Mouse (Mus musculus) cerebellum, adult 2 months (tissue): ENCODE data around the gene Gbe1.

Experiments
- CTCF ChIP-seq: fragments of 200-500 bp; IDR thresholded peaks from 2 replicates; pipeline ENCODE4 v1.5.1; 2011; ENCODE audit warnings: low read depth, mild to moderate bottlenecking, control low read depth, low read length, moderate library complexity, borderline replicate concordance; ENCODE audit not compliant: insufficient read depth
- POLR2A ChIP-seq: fragments of 200-500 bp; IDR thresholded peaks from 2 replicates; pipeline ENCODE4 v1.6.1; 2011; ENCODE audit warnings: low read length, control low read depth, borderline replicate concordance; ENCODE audit not compliant: insufficient read depth

- TF ChIP-seq CTCF (no peak), POLR2A (no peak)
These were observed 248.0 kb downstream of the Gbe1 start for GRCm38 (mm10) chr16:70561635-70562348.
